Mouse (Mus musculus) spleen, adult 2 months (tissue): ENCODE measurements at regions not wholly inside any gene's neighbourhood (a gene's known extent, or its start where the extent isn't known, plus 50 kb on each side); places are given as distances from the start of the nearest gene placed in this dataset.

Experiments used
- CTCF ChIP-seq: fragments of 200-500 bp; IDR thresholded peaks from 2 replicates; pipeline ENCODE4 v1.5.1; 2011; ENCODE audit warnings: mild to moderate bottlenecking, inconsistent platforms; ENCODE audit not compliant: insufficient read depth, insufficient read length, insufficient replicate concordance; ENCODE audit errors: extremely low read depth
- POLR2A ChIP-seq: fragments of 200-500 bp; IDR thresholded peaks from 2 replicates; pipeline ENCODE4 v1.6.1; 2011; ENCODE audit warnings: low read depth, low read length, inconsistent platforms

GRCm38 (mm10) chr2:75542781-75543180 is 116.3 kb upstream of the Hnrnpa3 start:
- TF ChIP-seq CTCF: no peak
- TF ChIP-seq POLR2A: no peak
